Mouse (Mus musculus): Measurements from ENCODE around the gene Map3k13.

Gene Map3k13

GRCm38 (mm10) chr16:21928471-21928870 is 134.3 kb downstream of the Map3k13 start:
- no peak for DNase-seq

DNA sequence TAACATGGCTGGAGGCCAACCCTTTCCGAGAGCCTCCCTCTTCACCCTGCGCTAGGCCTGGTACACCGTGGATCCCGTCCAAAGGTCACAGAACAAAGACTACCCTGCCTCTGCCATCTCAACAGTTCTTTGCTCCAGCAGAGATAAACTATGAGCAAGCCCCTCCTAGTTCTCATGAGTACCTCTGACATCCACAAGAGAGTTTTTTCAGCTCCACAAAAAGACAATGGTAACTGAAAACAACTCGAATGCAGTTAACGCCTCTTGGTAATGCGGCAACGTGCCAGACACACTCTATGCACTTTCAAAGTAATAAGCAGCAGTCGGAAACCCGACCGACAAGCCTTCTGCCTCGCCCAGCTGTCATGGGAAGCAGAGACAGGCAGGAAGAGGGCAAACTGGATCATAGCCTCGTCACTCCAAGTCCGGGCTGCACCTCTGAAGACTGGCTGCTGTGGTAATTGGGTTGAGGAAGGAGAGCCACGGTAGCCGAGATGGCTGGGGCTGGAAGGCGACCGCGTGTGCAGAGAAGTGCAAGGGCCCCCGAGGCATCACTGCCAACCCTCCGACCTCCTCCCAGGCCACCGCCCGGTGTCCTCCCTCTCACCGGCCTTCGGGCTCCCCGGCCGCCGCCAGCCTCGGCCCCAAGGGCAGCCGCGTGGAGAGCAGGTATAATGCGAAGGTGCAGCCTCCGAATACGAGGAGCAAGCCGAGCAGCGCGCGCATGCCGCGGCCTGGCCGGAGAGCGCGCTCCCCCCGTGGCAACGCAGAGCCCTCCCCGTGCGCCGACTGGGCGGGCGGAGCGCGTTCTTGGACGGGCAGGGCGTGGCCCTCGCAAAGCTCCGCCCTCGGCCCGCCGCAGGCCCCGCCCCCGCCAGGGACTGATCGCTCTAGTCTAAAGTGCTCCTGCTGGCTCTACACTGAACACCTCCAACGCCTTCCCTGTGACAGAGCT is 152.9 kb downstream of the Map3k13 start, which contains the start of gene Tmem41a:
Gene Tmem41a (minus strand): TSS at position 792 of the 955 bp plus-strand sequence.
- peak; percentile 90 for DNase-seq

GRCm38 (mm10) chr16:21955591-21955990 is 161.4 kb downstream of the Map3k13 start:
- no peak for DNase-seq

GRCm38 (mm10) chr16:21965576-21965975 is 171.4 kb downstream of the Map3k13 start:
- no peak for DNase-seq

GRCm38 (mm10) chr16:21969874-21970273 is 175.7 kb downstream of the Map3k13 start:
- DNase-seq, result no peak

DNA sequence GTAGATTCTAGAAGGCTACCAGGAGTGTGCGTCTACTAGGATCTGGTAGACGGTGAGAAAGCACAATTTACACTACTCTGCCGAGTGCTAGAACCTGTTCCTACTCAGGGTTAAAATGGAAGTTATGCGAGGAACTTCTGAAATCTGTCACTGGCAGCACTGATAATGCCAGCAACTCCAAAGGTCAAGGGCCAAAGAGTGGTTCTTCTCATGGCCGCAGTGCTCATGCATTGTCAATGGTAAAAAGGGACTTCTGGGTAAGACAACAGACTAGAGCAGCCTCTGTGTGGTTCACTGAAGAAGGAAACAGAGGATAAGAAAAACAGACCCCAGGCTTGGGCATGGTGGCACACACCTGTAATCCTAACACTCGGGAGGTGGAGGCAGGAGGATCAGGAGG is 176.4 kb downstream of the Map3k13 start:
- DNase-seq, result no peak

- DNase-seq, result no peak
Observed at GRCm38 (mm10) chr16:21971446-21971845, 177.3 kb downstream of the Map3k13 start.

- no peak for DNase-seq
Observed at GRCm38 (mm10) chr16:21976203-21976602, 182.1 kb downstream of the Map3k13 start.

GRCm38 (mm10) chr16:21977347-21977746 is 183.2 kb downstream of the Map3k13 start:
- DNase-seq, result no peak

All from right cerebral cortex, postnatal 25 days (tissue).